Mouse (Mus musculus): Measurements from ENCODE around the gene Dnah10. TPM values are rescaled to one million over a fixed set of nuclear protein-coding genes. Genes with fewer than 3 reads are reported as not detected.

Gene Dnah10
- polyA plus RNA-seq, 1 experiment from 2014 or later = 0.13 TPM

DNA sequence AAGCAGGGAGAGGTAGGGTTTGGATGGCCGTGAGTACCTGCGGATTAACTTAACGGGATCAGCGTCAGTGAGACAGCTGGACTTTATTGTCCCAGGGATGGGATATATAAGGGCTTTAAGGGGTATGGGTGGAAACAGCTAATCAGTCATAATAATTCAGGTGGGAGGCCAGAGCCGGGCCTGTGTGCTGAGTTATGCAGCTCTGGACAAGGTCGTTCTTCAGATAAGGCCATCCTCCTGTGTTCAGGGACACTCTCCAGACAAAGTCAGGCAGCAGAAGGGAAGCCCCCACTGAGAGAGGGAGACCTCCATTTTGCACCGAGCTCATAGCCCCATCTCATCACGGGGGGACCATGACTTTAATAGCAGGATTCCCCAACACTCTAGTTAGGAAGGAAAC is 56.8 kb downstream of the Dnah10 start:
- Histone ChIP-seq H3K36me3 (ENCODE audit: control insufficient read depth, insufficient read depth, low read length) (no peaks in the 10 kb centered on the region), H3K4me1 (ENCODE audit: control insufficient read depth, insufficient read depth, low read depth, low read length) (no peaks in the 10 kb centered on the region), H3K4me2 (ENCODE audit: low read length) (no peak overlapping the region), H3K9ac (ENCODE audit: low read depth, low read length) (no peak overlapping the region), H3K9me3 (ENCODE audit: control insufficient read depth, low read length) (peaks cover 3% of the 10 kb centered on the region), H3K4me3 (ENCODE audit: low read length) (no peak overlapping the region), H3K27me3 (replicated peaks; ENCODE audit: control insufficient read depth, insufficient read depth, low read length) (no peaks in the 10 kb centered on the region), H3K27ac (ENCODE audit: low read depth, low read length) (no peak overlapping the region)
- 93% methylated on average over 8 of the region's 8 CpGs for WGBS
- ATAC-seq = no peak

DNA sequence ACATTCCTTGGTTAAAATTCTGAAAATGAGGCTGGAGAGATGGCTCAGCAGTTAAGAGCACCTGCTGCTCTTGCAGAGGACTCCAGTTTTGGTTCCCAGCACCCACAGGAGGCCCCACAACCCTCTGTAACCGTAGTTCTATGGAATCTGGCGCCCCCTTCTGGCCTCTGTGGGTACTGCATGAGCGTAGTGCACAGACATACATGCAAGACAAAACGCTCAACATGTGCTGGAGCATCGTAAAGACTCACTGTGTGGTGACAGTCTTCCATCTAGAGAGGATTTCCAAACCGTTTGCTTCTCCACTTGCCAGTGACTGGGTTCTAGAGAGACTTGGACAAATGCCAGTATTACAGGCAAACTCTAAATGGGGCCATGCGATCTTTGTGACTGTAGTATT is 60.8 kb downstream of the Dnah10 start:
- H3K4me2 ChIP-seq (ENCODE audit: low read length) = no peak overlapping the region
- WGBS = 80% methylated on average over 7 of the region's 7 CpGs
- no peak overlapping the region for H3K9ac ChIP-seq (ENCODE audit: low read depth, low read length)
- no peak for ATAC-seq
- no peaks in the 10 kb centered on the region for H3K4me1 ChIP-seq (ENCODE audit: control insufficient read depth, insufficient read depth, low read depth, low read length)
- H3K27me3 ChIP-seq (replicated peaks; ENCODE audit: control insufficient read depth, insufficient read depth, low read length) = no peaks in the 10 kb centered on the region
- H3K36me3 ChIP-seq (ENCODE audit: control insufficient read depth, insufficient read depth, low read length) = no peaks in the 10 kb centered on the region
- peaks cover 3% of the 10 kb centered on the region for H3K9me3 ChIP-seq (ENCODE audit: control insufficient read depth, low read length)
- no peak overlapping the region for H3K27ac ChIP-seq (ENCODE audit: low read depth, low read length)
- no peak overlapping the region for H3K4me3 ChIP-seq (ENCODE audit: low read length)

DNA sequence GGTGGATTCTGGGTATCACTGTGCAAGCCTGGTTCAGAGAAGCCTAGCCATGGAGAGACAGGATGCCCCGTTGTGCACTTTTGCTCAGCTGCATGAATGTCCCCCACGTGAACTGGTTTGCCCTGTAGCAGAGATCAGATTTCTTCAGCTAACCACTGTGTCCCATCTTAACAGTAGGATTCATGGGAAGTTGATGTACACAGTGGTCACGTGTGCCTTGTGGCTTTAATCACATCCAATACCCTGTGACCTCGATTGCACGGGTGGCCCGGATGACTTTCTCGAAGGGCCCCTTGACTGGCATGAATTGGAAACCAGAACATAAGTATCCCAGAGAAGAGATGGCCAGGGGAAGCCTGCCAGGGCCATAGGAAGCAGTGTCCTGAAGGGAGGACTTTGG is 67.2 kb downstream of the Dnah10 start:
- Histone ChIP-seq H3K4me1 (ENCODE audit: control insufficient read depth, insufficient read depth, low read depth, low read length) (no peaks in the 10 kb centered on the region), H3K36me3 (ENCODE audit: control insufficient read depth, insufficient read depth, low read length) (no peaks in the 10 kb centered on the region), H3K27ac (ENCODE audit: low read depth, low read length) (no peak overlapping the region), H3K4me3 (ENCODE audit: low read length) (no peak overlapping the region), H3K9me3 (ENCODE audit: control insufficient read depth, low read length) (no peaks in the 10 kb centered on the region), H3K27me3 (replicated peaks; ENCODE audit: control insufficient read depth, insufficient read depth, low read length) (no peaks in the 10 kb centered on the region), H3K4me2 (ENCODE audit: low read length) (no peak overlapping the region), H3K9ac (ENCODE audit: low read depth, low read length) (no peak overlapping the region)
- ATAC-seq = no peak
- 88% methylated on average over 7 of the region's 7 CpGs for WGBS

DNA sequence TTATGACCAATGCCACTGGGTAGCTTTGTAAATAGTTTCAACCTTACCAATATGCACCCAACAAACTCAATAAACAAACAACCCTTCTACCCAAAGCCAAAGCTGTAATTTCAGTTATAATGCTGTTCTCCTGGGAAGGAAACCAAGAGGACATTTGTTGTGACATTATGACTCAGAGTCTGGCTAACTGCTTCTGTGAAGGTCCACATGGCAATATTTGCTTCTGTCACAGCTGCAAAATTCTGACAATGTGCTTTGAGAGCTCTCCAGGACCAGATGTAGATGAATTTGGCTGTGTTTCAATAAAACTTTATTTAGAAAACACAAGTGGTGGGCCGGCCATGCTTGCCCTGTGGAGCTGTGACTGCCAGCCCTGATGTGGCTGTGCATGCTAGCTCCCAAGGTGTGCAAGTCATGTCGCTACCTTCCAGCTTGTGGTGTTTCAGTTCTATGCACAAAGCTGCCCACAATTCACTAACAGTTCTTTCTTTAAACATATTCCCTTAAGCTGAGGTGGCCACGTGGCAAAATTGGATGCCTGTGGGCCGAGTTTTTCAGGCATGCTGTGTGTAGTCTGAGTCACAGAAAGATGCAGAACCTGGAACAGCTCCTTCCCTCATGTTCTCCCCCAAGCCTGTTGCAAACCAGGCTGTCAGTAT is 85.0 kb downstream of the Dnah10 start:
- H3K27me3 ChIP-seq (replicated peaks; ENCODE audit: control insufficient read depth, insufficient read depth, low read length) = no peaks in the 10 kb centered on the region
- no peak overlapping the region for H3K9ac ChIP-seq (ENCODE audit: low read depth, low read length)
- ATAC-seq = no peak
- no peaks in the 10 kb centered on the region for H3K4me1 ChIP-seq (ENCODE audit: control insufficient read depth, insufficient read depth, low read depth, low read length)
- 81% methylated on average over 4 of the region's 4 CpGs for WGBS
- H3K36me3 ChIP-seq (ENCODE audit: control insufficient read depth, insufficient read depth, low read length) = no peaks in the 10 kb centered on the region
- no peak overlapping the region for H3K4me2 ChIP-seq (ENCODE audit: low read length)
- no peaks in the 10 kb centered on the region for H3K9me3 ChIP-seq (ENCODE audit: control insufficient read depth, low read length)
- no peak overlapping the region for H3K4me3 ChIP-seq (ENCODE audit: low read length)
- H3K27ac ChIP-seq (ENCODE audit: low read depth, low read length) = no peak overlapping the region

DNA sequence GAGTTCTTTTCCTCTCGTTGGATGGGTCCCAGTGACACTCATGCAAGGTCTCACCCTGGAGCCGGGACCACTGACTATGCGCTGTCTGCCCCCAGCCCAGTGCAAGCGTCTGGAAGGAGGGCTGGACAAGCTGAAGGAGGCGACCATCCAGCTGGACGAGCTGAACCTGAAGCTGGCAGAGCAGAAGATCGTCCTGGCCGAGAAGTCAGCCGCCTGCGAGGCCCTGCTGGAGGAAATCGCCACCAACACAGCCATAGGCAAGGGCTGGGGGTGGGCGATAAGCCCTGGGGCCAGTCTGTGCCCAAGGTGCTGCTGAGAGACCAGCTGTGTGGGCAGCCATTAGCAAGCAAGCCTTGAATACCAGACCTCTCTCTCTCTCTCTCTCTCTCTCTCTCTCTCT is 87.6 kb downstream of the Dnah10 start:
- H3K4me2 ChIP-seq (ENCODE audit: low read length) = no peak overlapping the region
- H3K9me3 ChIP-seq (ENCODE audit: control insufficient read depth, low read length) = no peaks in the 10 kb centered on the region
- no peaks in the 10 kb centered on the region for H3K36me3 ChIP-seq (ENCODE audit: control insufficient read depth, insufficient read depth, low read length)
- H3K27me3 ChIP-seq (replicated peaks; ENCODE audit: control insufficient read depth, insufficient read depth, low read length) = no peaks in the 10 kb centered on the region
- no peak overlapping the region for H3K4me3 ChIP-seq (ENCODE audit: low read length)
- no peak overlapping the region for H3K27ac ChIP-seq (ENCODE audit: low read depth, low read length)
- 88% methylated on average over 12 of the region's 12 CpGs for WGBS
- no peak overlapping the region for H3K9ac ChIP-seq (ENCODE audit: low read depth, low read length)
- no peak for ATAC-seq
- H3K4me1 ChIP-seq (ENCODE audit: control insufficient read depth, insufficient read depth, low read depth, low read length) = no peaks in the 10 kb centered on the region

DNA sequence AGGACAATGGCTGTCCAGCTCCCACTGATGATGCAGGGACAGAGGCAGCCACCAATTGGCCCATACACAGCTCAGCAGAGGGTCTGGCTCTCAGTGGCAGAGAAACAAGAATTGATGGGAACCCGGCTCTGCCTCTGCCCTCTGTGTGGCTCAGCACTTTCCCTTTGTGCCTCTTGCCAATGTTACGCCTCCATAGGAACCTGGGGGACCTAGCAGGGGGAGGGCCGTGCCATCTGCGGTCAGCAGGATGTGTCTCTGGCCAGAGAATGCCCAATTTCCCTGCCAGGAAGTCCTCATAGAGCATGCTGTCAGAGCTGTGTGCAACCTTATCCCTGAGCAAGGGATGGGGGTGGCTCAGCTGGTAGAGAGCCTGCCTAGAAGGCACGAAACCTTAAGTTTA is 89.9 kb downstream of the Dnah10 start:
- Histone ChIP-seq H3K27me3 (replicated peaks; ENCODE audit: control insufficient read depth, insufficient read depth, low read length) (no peaks in the 10 kb centered on the region), H3K27ac (ENCODE audit: low read depth, low read length) (no peak overlapping the region), H3K9ac (ENCODE audit: low read depth, low read length) (no peak overlapping the region), H3K9me3 (ENCODE audit: control insufficient read depth, low read length) (no peaks in the 10 kb centered on the region), H3K36me3 (ENCODE audit: control insufficient read depth, insufficient read depth, low read length) (no peaks in the 10 kb centered on the region), H3K4me2 (ENCODE audit: low read length) (no peak overlapping the region), H3K4me1 (ENCODE audit: control insufficient read depth, insufficient read depth, low read depth, low read length) (no peaks in the 10 kb centered on the region), H3K4me3 (ENCODE audit: low read length) (no peak overlapping the region)
- 0 out of 2 replicates have a peak, but pooled peaks have one; percentile 37 for ATAC-seq
- WGBS = 58% methylated on average over 5 of the region's 5 CpGs

DNA sequence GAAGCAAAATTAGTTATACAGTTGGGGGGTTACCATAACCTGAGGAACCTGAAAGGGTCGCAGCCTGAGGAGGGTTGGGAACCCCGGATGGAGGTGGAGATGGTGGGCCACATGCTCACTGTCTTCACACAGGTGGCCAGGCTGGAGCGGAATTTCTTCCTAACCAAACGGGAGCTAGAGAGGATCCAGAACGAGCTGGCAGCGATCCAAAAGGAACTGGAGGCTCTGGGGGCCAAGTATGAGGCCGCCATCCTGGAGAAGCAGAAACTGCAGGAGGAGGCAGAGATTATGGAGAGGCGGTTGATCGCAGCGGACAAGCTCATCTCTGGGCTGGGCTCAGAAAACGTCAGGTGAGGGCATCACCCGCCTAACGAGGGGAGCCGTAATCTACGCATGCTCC is 92.2 kb downstream of the Dnah10 start:
- ATAC-seq = no peak
- Histone ChIP-seq H3K4me1 (ENCODE audit: control insufficient read depth, insufficient read depth, low read depth, low read length) (no peaks in the 10 kb centered on the region), H3K36me3 (ENCODE audit: control insufficient read depth, insufficient read depth, low read length) (no peaks in the 10 kb centered on the region), H3K9ac (ENCODE audit: low read depth, low read length) (no peak overlapping the region), H3K4me2 (ENCODE audit: low read length) (no peak overlapping the region), H3K9me3 (ENCODE audit: control insufficient read depth, low read length) (peaks cover 3% of the 10 kb centered on the region; the same call in 1 of the 2 replicates), H3K27me3 (replicated peaks; ENCODE audit: control insufficient read depth, insufficient read depth, low read length) (no peaks in the 10 kb centered on the region), H3K27ac (ENCODE audit: low read depth, low read length) (no peak overlapping the region), H3K4me3 (ENCODE audit: low read length) (no peak overlapping the region)
- WGBS = 92% methylated on average over 15 of the region's 15 CpGs

DNA sequence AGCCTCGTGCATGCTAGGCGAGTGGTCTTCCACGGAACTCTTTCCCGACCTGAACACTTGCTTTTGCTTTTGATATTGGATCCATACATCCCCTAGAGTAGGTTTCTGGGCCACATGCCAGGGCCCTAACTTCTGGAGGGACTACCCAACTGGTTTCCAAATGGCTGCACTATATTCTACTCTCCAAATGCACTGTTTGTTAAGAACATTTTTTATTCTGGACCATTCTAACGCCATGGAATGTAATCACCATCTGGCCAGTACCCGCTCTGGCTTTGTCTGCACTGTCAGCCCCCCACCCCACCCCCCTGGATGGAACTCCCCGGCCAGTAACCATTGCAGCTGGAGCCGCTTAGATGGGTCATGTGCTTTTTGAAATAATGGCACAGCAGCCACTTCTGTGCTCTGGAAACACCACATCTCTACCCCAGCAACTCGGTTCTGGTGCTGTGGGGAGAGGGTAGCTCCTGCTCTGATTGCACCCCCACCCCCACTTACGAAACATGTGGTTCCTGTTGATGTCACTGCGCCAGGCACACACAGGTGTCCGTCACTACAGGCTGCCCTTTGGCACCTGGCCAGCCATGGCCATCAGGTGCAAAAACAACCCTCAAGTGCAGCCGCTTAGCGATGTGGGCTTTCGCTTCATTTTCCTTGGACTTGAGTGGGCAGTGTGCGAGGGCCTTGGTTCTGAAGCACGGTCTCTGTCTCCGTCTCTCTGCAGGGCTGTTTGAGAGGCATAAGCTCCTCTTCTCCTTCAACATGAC is 97.4 kb downstream of the Dnah10 start:
- Histone ChIP-seq H3K9ac (ENCODE audit: low read depth, low read length) (no peak overlapping the region), H3K9me3 (ENCODE audit: control insufficient read depth, low read length) (peaks cover 3% of the 10 kb centered on the region; the same call in 1 of the 2 replicates)
- ATAC-seq = no peak

DNA sequence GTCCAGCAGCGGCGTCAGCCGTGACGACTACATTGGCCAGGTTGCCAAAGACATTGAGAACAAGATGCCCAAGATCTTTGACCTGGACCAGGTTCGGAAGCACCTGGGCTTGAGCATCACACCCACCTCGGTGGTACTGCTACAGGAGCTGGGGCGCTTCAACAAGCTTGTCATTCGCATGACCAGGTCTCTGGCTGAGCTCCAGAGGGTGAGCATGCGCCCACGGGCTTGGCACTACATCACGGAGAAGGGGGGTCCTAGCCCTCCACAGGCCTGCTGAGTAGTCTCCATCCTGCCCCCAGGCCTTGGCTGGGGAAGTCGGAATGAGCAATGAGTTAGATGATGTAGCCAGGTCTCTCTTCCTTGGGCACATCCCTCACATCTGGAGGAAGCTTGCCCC is 105.4 kb downstream of the Dnah10 start:
- 89% methylated on average over 12 of the region's 12 CpGs for WGBS
- H3K9ac ChIP-seq (ENCODE audit: low read depth, low read length) = no peak overlapping the region
- H3K27ac ChIP-seq (ENCODE audit: low read depth, low read length) = no peak overlapping the region
- H3K4me3 ChIP-seq (ENCODE audit: low read length) = no peak overlapping the region
- no peaks in the 10 kb centered on the region for H3K9me3 ChIP-seq (ENCODE audit: control insufficient read depth, low read length)
- H3K4me1 ChIP-seq (ENCODE audit: control insufficient read depth, insufficient read depth, low read depth, low read length) = no peaks in the 10 kb centered on the region
- H3K27me3 ChIP-seq (replicated peaks; ENCODE audit: control insufficient read depth, insufficient read depth, low read length) = no peaks in the 10 kb centered on the region
- peaks cover 2% of the 10 kb centered on the region; the same call in 1 of the 2 replicates for H3K36me3 ChIP-seq (ENCODE audit: control insufficient read depth, insufficient read depth, low read length)
- no peak overlapping the region for H3K4me2 ChIP-seq (ENCODE audit: low read length)
- ATAC-seq = no peak

More for the DNA sequence above, 97.4 kb downstream of the Dnah10 start:
- H3K4me2 ChIP-seq (ENCODE audit: low read length) = no peak overlapping the region
- H3K4me1 ChIP-seq (ENCODE audit: control insufficient read depth, insufficient read depth, low read depth, low read length) = no peaks in the 10 kb centered on the region
- no peak overlapping the region for H3K4me3 ChIP-seq (ENCODE audit: low read length)
- H3K27me3 ChIP-seq (replicated peaks; ENCODE audit: control insufficient read depth, insufficient read depth, low read length) = no peaks in the 10 kb centered on the region
- H3K27ac ChIP-seq (ENCODE audit: low read depth, low read length) = no peak overlapping the region
- no peaks in the 10 kb centered on the region for H3K36me3 ChIP-seq (ENCODE audit: control insufficient read depth, insufficient read depth, low read length)
- WGBS = 74% methylated on average over 18 of the region's 18 CpGs
